Mouse (Mus musculus) kidney, postnatal 0 days (tissue): ENCODE measurements around the gene Tango2. TPM values are rescaled to one million over a fixed set of nuclear protein-coding genes. Genes with fewer than 3 reads are reported as not detected.
"Not testable (repeated sequence)": the region's sequence is repeated elsewhere in the genome, so short reads cannot be mapped to it uniquely, and the experiment has no call there.

Source experiments
- ATAC-seq: fragments of 200-750 bp; cut with Nextera tagmentation; replicated peaks from 2 replicates; pipeline ENCODE4 v1.8.0; 2017; ENCODE audit warnings: low read depth, moderate number of reproducible peaks, moderate TSS enrichment, moderate library complexity; ENCODE audit not compliant: low FRiP score
- DNase-seq: peaks from one replicate; pipeline ENCODE4 v3.0.0-alpha.2; 2016; ENCODE audit warnings: low spot score
- H3K27ac ChIP-seq: fragments of 300-500 bp; sonication (generic); 2 replicates; pipeline ENCODE4 v1.5.1; 2014; ENCODE audit warnings: mild to moderate bottlenecking
- H3K27me3 ChIP-seq: fragments of 300-500 bp; sonication (generic); 2 replicates; pipeline ENCODE4 v1.6.1; 2014; ENCODE audit warnings: low read length, mixed read lengths; ENCODE audit not compliant: insufficient read depth
- H3K36me3 ChIP-seq: fragments of 300-500 bp; sonication (generic); 2 replicates; pipeline ENCODE4 v1.6.1; 2014; ENCODE audit warnings: low read length, mixed read lengths; ENCODE audit not compliant: insufficient read depth
- H3K4me1 ChIP-seq: fragments of 300-500 bp; sonication (generic); replicated peaks from 2 replicates; pipeline ENCODE4 v1.6.1; 2014; ENCODE audit warnings: antibody characterized with exemption, low read length, mixed read lengths; ENCODE audit not compliant: insufficient read depth
- H3K4me2 ChIP-seq: fragments of 300-500 bp; sonication (generic); 2 replicates; pipeline ENCODE4 v1.6.1; 2014; ENCODE audit warnings: mild to moderate bottlenecking, low read length, moderate library complexity, mixed read lengths
- H3K4me3 ChIP-seq: fragments of 300-500 bp; sonication (generic); replicated peaks from 2 replicates; pipeline ENCODE4 v1.5.1; 2014; ENCODE audit warnings: low read depth, low read length
- H3K9ac ChIP-seq: fragments of 300-500 bp; sonication (generic); 2 replicates; pipeline ENCODE4 v1.6.1; 2014; ENCODE audit warnings: low read depth, low read length
- H3K9me3 ChIP-seq: fragments of 300-500 bp; sonication (generic); replicated peaks from 2 replicates; pipeline ENCODE4 v1.6.1; 2016; ENCODE audit warnings: low read length, inconsistent platforms, mixed read lengths
- CTCF ChIP-seq: IDR thresholded peaks from 2 replicates; pipeline ENCODE4 v1.5.1; 2016; ENCODE audit warnings: antibody characterized with exemption, low read depth, mild to moderate bottlenecking, moderate library complexity
- WGBS: fragments of 180-500 bp; shearing (Covaris S2); extraction: QIAGEN DNeasy Blood & Tissue Kit; methylation state at CpG from one replicate; pipeline ENCODE4 v1.1.7; 2014; 5-methylcytosine and 5-hydroxymethylcytosine counted together
- polyA plus RNA-seq: library from polyadenylated mRNA; unstranded; fragments of >200 nt; fragmentation: Nextera tagmentation; extraction: Ambion mirVana; gene quantifications from 2 replicates; pipeline ENCODE4 v1.2.1, GENCODE M21; 2015

Tango2 gene
- polyA plus RNA-seq, 1 experiment from 2014 or later: 28.3 TPM

DNA sequence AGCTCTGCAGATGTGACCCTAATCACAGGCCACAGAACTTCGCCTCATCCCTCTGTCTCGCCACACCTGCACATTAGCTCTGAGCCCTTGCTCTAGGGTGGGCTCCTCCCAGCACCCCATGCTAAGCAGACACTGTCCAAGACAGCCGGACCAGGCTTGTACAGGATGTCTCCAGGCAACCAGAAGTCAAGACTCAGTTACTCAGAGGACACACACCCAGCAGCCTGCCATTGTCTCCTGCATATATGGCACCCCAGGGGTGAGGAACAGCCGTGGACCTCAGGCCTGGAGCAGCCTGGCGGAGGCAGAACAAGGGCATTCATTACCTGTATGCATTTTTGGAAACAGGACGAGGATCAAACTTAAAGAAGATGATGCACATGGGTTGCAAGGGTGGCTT is 23.9 kb downstream of the Tango2 start:
- no peak overlapping the region for H3K4me3 ChIP-seq
- H3K4me1 ChIP-seq: no peaks in the 10 kb centered on the region
- ATAC-seq (no peak), DNase-seq (no peak)
- no peaks in the 10 kb centered on the region for H3K9me3 ChIP-seq
- H3K27ac ChIP-seq: no peak overlapping the region
- TF ChIP-seq CTCF: no peak
- H3K9ac ChIP-seq: no peak overlapping the region
- H3K36me3 ChIP-seq: no peaks in the 10 kb centered on the region
- no peak overlapping the region for H3K4me2 ChIP-seq
- H3K27me3 ChIP-seq: no peaks in the 10 kb centered on the region
- WGBS: 87% methylated on average over 6 of the region's 6 CpGs

DNA sequence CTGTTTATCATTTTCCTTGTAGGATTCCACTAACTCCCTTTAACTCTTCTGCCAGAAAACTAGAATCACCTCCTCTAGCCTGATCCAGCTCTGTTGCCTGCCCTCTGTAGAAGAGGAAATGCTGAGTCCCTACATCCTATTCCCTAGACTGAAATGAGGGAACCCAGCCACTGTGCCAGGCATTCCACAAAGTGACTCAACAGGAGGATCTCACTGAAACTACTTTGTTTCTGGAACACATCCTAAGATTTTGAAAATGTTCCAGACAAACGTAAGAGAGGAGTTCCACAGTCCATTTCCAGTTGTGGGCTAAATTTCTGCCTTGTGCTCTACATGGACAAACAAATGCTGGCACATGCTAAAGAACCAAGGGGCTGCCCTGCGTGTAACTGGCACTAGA is 24.4 kb downstream of the Tango2 start:
- 73% methylated on average over 2 of the region's 2 CpGs for WGBS
- H3K27me3 ChIP-seq: no peaks in the 10 kb centered on the region
- no peak overlapping the region for H3K27ac ChIP-seq
- H3K36me3 ChIP-seq: no peaks in the 10 kb centered on the region
- no peaks in the 10 kb centered on the region for H3K4me1 ChIP-seq
- no peak for TF ChIP-seq CTCF
- no peaks in the 10 kb centered on the region for H3K9me3 ChIP-seq
- DNase-seq (no peak), ATAC-seq (no peak)
- no peak overlapping the region for H3K9ac ChIP-seq
- H3K4me3 ChIP-seq: no peak overlapping the region
- H3K4me2 ChIP-seq: no peak overlapping the region

DNA sequence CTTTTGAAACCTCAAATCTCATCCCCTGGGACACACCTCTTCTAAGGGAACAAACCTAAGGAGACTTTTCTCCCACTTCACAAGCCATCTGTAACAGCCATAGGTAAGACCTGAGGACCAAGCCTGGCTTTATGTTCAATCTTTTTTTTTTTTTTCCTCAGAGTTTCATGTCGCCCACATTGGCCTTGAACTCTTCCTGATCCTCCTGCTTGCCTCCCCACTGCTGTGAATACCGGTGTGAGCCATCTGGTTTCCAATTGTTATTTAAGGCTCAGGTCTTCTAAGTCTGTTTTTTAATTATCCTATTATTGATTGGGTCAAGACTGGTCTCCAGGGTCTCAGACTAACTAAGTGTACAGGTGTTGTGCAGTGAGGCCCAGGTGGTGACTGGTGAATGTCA is 26.5 kb downstream of the Tango2 start:
- 84% methylated on average over 2 of the region's 2 CpGs for WGBS
- no peak overlapping the region for H3K4me2 ChIP-seq

DNA sequence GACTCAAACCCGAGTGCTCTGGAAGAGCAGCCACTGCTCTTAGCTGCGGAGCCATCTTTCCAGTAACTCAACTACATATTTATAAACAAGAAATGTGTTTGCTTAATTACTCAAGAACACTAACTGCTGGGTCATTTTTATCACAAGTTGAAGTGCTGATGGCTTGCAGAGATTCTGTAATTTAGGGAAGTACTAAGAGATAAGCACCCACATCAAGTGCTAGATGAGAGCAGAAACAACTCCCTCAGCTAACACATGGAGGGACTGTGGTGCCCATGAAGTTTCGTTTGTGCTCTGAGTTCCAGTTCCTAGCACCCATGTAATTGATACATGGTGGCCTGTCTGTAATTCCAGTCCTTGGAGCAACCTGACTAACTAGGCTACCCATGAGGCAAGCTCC is 28.9 kb downstream of the Tango2 start:
- Histone ChIP-seq H3K4me2 (no peak overlapping the region), H3K9ac (no peak overlapping the region), H3K27ac (no peak overlapping the region), H3K9me3 (no peaks in the 10 kb centered on the region), H3K4me1 (no peaks in the 10 kb centered on the region), H3K27me3 (no peaks in the 10 kb centered on the region), H3K36me3 (no peaks in the 10 kb centered on the region), H3K4me3 (no peak overlapping the region)
- ATAC-seq (no peak), DNase-seq (no peak)
- WGBS: 76% methylated on average over 3 of the region's 3 CpGs
- no peak for TF ChIP-seq CTCF

More for the DNA sequence above, 26.5 kb downstream of the Tango2 start:
- H3K36me3 ChIP-seq: no peaks in the 10 kb centered on the region
- DNase-seq: no peak
- no peak overlapping the region for H3K27ac ChIP-seq
- TF ChIP-seq CTCF: no peak
- H3K4me3 ChIP-seq: no peak overlapping the region
- H3K4me1 ChIP-seq: no peaks in the 10 kb centered on the region
- no peaks in the 10 kb centered on the region for H3K27me3 ChIP-seq
- no peak for ATAC-seq
- H3K9me3 ChIP-seq: no peaks in the 10 kb centered on the region
- H3K9ac ChIP-seq: no peak overlapping the region

DNA sequence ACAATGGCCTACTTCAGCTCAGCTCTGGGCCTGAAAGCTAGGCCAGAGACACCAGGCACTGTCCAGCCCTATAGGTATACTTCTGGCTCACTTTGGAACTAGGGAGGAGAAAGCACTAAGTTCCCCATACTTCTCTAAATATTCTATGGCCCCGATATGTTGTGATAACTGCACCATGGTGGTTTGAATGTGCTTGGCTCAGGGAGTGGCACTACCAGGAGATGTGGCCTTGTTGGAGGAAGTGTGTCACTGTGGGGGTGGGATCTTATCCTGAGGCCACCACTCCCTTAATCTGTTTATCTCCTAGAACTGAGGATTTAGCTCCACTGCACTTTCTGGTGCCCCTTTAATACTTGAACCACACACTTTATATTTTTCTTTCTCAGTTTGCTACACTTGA is 39.7 kb downstream of the Tango2 start:
- TF ChIP-seq CTCF: no peak
- Histone ChIP-seq H3K9ac (no peak overlapping the region), H3K4me1 (no peaks in the 10 kb centered on the region), H3K9me3 (no peaks in the 10 kb centered on the region), H3K4me2 (no peak overlapping the region), H3K36me3 (peaks cover 3% of the 10 kb centered on the region; the same call in 1 of the 2 replicates), H3K4me3 (no peak overlapping the region), H3K27ac (no peak overlapping the region), H3K27me3 (no peaks in the 10 kb centered on the region)
- no peak for DNase-seq
- 92% methylated on average over 1 of the region's 1 CpGs for WGBS
- ATAC-seq: no peak

DNA sequence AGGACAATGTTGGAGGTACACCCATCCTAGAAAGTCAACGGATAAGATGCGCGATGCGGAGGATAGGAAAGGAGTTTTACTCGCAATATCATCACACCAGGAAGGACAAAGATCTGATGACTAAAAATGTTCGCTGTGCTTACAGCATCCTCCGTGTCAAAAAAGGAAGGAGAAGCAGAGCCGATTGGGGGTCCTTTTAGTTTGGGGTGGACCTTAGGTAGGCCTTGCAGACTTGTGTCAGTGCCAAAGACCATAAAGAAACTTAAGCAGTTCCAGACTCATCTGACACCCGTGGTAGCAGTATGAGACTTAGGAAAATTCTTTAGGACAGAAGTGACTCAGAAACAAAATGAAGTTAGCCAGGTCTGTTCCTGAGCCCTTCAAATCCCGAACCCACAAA is 58.3 kb downstream of the Tango2 start:
- not testable (repeated sequence) for H3K4me1 ChIP-seq, H3K27me3 ChIP-seq, H3K27ac ChIP-seq, H3K9me3 ChIP-seq, H3K36me3 ChIP-seq, ATAC-seq, DNase-seq
- Histone ChIP-seq H3K9ac (peak overlapping the region; percentile 42; the same call in 1 of the 2 replicates), H3K4me2 (peak overlapping the region; percentile 82), H3K4me3 (peak overlapping the region; percentile 77; the same call in 1 of the 2 replicates)
- 4% methylated on average over 6 of the region's 10 CpGs for WGBS

DNA sequence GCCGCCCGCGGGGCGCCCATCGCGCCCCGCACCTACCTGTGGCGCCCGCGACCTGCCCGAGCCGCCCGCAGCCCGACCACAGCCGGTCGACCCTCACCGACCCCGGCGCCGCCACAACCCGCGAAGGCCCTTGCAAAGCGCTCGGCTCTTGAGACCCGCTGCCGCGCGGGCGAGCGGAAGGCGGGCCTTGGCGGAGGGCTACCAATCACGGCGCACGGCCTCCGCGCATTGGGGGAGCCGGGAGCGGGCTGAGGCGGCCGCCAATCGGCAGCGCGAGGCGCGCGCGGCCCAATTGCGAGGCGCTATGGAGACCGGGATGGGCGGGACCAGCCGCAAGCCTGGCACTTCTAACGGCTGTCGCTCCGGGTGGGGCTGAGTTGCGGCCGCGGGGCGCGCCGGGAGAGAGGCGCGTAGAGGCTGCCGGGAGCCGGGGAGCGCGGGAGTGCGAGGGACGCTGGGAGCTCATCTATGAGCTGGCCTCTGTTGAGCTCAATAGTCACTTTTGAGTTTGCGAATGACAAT is 58.8 kb downstream of the Tango2 start, which contains the start of gene Dgcr8:
Gene Dgcr8 (minus strand): TSS at position 180 of the 522 bp plus-strand sequence.
- peak within 1 kb of the TSS; percentile 82 for H3K27ac ChIP-seq
- WGBS: under 1% methylated on average over 70 of the region's 71 CpGs
- TF ChIP-seq CTCF: no peak
- H3K27me3 ChIP-seq: no peaks in the 10 kb centered on the region
- peak within 1 kb of the TSS; percentile 94 for H3K9ac ChIP-seq
- H3K9me3 ChIP-seq: no peaks in the 10 kb centered on the region
- H3K4me3 ChIP-seq: peak within 1 kb of the TSS; percentile 77
- peaks cover 8% of the 10 kb centered on the region for H3K4me1 ChIP-seq
- DNase-seq (peak; percentile 99), ATAC-seq (peak; percentile 99)
- peak within 1 kb of the TSS; percentile 82 for H3K4me2 ChIP-seq
- no peaks in the 10 kb centered on the region for H3K36me3 ChIP-seq
